Mouse (Mus musculus) cerebellum, adult 2 months (tissue): ENCODE results near the gene Cdc5l.

ENCODE experiments used
- CTCF ChIP-seq: fragments of 200-500 bp; IDR thresholded peaks from 2 replicates; pipeline ENCODE4 v1.5.1; 2011; ENCODE audit warnings: low read depth, mild to moderate bottlenecking, control low read depth, low read length, moderate library complexity, borderline replicate concordance; ENCODE audit not compliant: insufficient read depth
- POLR2A ChIP-seq: fragments of 200-500 bp; IDR thresholded peaks from 2 replicates; pipeline ENCODE4 v1.6.1; 2011; ENCODE audit warnings: low read length, control low read depth, borderline replicate concordance; ENCODE audit not compliant: insufficient read depth

DNA sequence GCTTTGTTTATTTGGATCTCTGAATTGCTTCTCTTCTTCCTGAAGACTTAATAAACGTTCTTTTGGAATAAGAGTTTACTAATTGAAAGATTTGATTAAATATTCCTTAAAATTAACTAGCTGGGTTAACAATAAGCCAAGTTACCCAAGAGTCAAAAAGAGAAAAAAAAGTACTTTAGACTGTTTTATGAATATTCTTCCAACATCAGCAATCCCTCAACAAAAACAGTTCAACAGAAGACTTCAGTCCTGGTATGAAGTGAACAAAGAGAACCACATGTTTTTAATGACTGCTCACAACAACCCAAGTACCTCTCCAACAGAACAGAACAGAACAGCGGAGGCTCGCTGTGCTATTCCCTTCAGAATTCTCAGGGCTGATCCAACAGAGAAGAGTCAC lies 30.9 kb downstream of the Cdc5l start:
- no peak for TF ChIP-seq POLR2A
- TF ChIP-seq CTCF = no peak
